Mouse (Mus musculus) kidney, postnatal 14 days (tissue): ENCODE measurements around the gene Slc25a29.

Experiments used
- DNase-seq: peaks from one replicate; pipeline ENCODE4 v3.0.0; 2022; ENCODE audit warnings: mixed read lengths

Gene Slc25a29

GRCm38 (mm10) chr12:108794078-108794711, 41.5 kb downstream of the Slc25a29 start:
- peak; percentile 92 for DNase-seq

- DNase-seq = peak; percentile 47
Measured at GRCm38 (mm10) chr12:108793453-108793941, 42.2 kb downstream of the Slc25a29 start.

- DNase-seq = peak; percentile 99
Measured at GRCm38 (mm10) chr12:108792546-108793452, 42.9 kb downstream of the Slc25a29 start, which contains the start of gene Yy1. Yy1 (plus strand) TSS chr12:108792973.

- DNase-seq = peak; percentile 89
Measured at GRCm38 (mm10) chr12:108792152-108792545, 43.5 kb downstream of the Slc25a29 start.

- DNase-seq = no peak
Measured at GRCm38 (mm10) chr12:108787329-108787728, 48.4 kb downstream of the Slc25a29 start.

- no peak for DNase-seq
Measured at GRCm38 (mm10) chr12:108785161-108785560, 50.5 kb downstream of the Slc25a29 start.

GRCm38 (mm10) chr12:108780108-108780877, 55.4 kb downstream of the Slc25a29 start:
- no peak for DNase-seq
